Mouse (Mus musculus) kidney, adult 2 months (tissue): Measurements from ENCODE around the gene Chkb.

Experiments used
- CTCF ChIP-seq: fragments of 200-500 bp; conservative IDR thresholded peaks from 2 replicates; pipeline ENCODE4 v1.5.1; 2011; ENCODE audit warnings: low read depth, mild to moderate bottlenecking, control low read depth, low read length, moderate library complexity, mixed read lengths; ENCODE audit not compliant: insufficient read depth, insufficient read length
- POLR2A ChIP-seq: fragments of 200-500 bp; IDR thresholded peaks from one replicate; pipeline ENCODE4 v1.6.1; 2011; ENCODE audit warnings: low read depth, low read length, control low read depth

DNA sequence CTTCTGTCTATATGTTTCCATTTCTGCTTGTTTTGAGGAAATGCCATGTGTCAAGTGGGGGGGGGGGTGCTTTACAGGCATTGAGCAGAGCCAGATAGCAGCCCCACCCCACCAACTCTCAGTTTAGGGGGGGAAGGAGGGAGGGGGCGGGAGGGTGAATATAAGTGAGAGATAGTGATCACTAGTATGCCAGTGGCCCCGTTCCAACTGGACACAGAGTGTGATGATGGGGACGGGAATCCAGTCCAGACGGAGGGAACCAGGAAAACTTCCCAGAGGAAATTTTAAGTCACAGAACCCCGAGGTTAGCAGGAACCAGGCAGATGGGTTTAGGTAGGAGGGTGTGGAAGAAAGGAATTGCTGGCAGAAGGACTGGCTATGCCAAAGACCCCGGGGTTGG is 25.9 kb upstream of the Chkb start:
- TF ChIP-seq POLR2A, result no peak
- TF ChIP-seq CTCF, result no peak
